Mouse (Mus musculus) intestine, postnatal 0 days (tissue): ENCODE results near the gene Farsb. TPM values are rescaled to one million over a fixed set of nuclear protein-coding genes. Genes with fewer than 3 reads are reported as not detected.

Experiments
- ATAC-seq: fragments of 200-750 bp; cut with Nextera tagmentation; 2 replicates; pipeline ENCODE4 v1.8.0; 2017; ENCODE audit warnings: mild to moderate bottlenecking, moderate TSS enrichment, moderate library complexity
- H3K27ac ChIP-seq: fragments of 300-500 bp; sonication (generic); 2 replicates; pipeline ENCODE4 v1.5.1; 2014; ENCODE audit warnings: mild to moderate bottlenecking, low read depth, low read length, moderate library complexity
- H3K27me3 ChIP-seq: fragments of 300-500 bp; sonication (generic); replicated peaks from 2 replicates; pipeline ENCODE4 v1.6.1; 2014; ENCODE audit warnings: low read length, mixed read lengths; ENCODE audit not compliant: control insufficient read depth, insufficient read depth
- H3K36me3 ChIP-seq: fragments of 300-500 bp; sonication (generic); 2 replicates; pipeline ENCODE4 v1.6.1; 2014; ENCODE audit warnings: mild to moderate bottlenecking, moderate library complexity; ENCODE audit not compliant: control insufficient read depth, insufficient read depth
- H3K4me1 ChIP-seq: fragments of 300-500 bp; sonication (generic); replicated peaks from 2 replicates; pipeline ENCODE4 v1.6.1; 2014; ENCODE audit warnings: antibody characterized with exemption, low read length, mixed read lengths; ENCODE audit not compliant: control insufficient read depth, insufficient read depth
- H3K4me2 ChIP-seq: fragments of 300-500 bp; sonication (generic); replicated peaks from 2 replicates; pipeline ENCODE4 v1.6.1; 2014; ENCODE audit warnings: low read depth, mild to moderate bottlenecking, moderate library complexity
- H3K4me3 ChIP-seq: fragments of 300-500 bp; sonication (generic); 2 replicates; pipeline ENCODE4 v1.5.1; 2014; ENCODE audit warnings: low read depth, low read length
- H3K9ac ChIP-seq: fragments of 300-500 bp; sonication (generic); 2 replicates; pipeline ENCODE4 v1.6.1; 2014; ENCODE audit warnings: mild to moderate bottlenecking, low read depth, low read length
- H3K9me3 ChIP-seq: fragments of 300-500 bp; sonication (generic); 2 replicates; pipeline ENCODE4 v1.6.1; 2016; ENCODE audit warnings: mixed run types; ENCODE audit not compliant: control insufficient read depth
- CTCF ChIP-seq: sonication (generic); IDR thresholded peaks from 2 replicates; pipeline ENCODE4 v1.5.1; 2016; ENCODE audit warnings: low read depth, mild to moderate bottlenecking, control low read depth, antibody characterized with exemption, moderate library complexity
- WGBS: fragments of 180-500 bp; shearing (Covaris S2); extraction: QIAGEN DNeasy Blood & Tissue Kit; methylation state at CpG from one replicate; pipeline ENCODE4 v1.1.7; 2014; 5-methylcytosine and 5-hydroxymethylcytosine counted together
- polyA plus RNA-seq: library from polyadenylated mRNA; unstranded; fragments of >200 nt; fragmentation: Nextera tagmentation; extraction: Ambion mirVana; gene quantifications from 2 replicates; pipeline ENCODE4 v1.2.1, GENCODE M21; 2015

The Farsb gene
- polyA plus RNA-seq, 1 experiment from 2014 or later = 59.2 TPM

DNA sequence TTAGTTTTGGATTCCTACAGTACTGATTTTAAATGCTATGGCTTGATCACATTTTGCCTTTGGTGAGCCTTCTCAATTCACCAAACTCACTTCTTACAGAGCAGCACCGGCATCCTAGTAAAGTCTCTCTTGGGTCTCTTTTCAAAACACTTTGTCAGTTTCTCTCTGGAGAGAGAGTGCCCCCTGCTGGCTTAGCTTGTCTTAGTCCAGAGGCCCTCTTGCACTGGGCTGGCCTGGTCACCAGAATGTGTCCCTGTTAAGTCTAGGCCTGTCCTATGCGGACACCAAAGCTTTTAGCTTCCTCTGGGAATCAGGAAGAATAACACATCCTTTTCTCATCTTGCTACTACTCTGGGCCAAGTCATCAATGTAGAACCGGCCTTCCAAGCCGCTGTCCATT, 69.1 kb downstream of the Farsb start:
- WGBS = 46% methylated on average over 4 of the region's 4 CpGs
- Histone ChIP-seq H3K9ac (no peak overlapping the region), H3K4me1 (no peaks in the 10 kb centered on the region), H3K4me3 (no peak overlapping the region), H3K9me3 (no peaks in the 10 kb centered on the region), H3K27ac (no peak overlapping the region), H3K27me3 (no peaks in the 10 kb centered on the region), H3K4me2 (no peak overlapping the region), H3K36me3 (peaks cover 37% of the 10 kb centered on the region)
- TF ChIP-seq CTCF = peak; percentile 91
- peak; percentile 67; the same call in 1 of the 2 replicates for ATAC-seq

DNA sequence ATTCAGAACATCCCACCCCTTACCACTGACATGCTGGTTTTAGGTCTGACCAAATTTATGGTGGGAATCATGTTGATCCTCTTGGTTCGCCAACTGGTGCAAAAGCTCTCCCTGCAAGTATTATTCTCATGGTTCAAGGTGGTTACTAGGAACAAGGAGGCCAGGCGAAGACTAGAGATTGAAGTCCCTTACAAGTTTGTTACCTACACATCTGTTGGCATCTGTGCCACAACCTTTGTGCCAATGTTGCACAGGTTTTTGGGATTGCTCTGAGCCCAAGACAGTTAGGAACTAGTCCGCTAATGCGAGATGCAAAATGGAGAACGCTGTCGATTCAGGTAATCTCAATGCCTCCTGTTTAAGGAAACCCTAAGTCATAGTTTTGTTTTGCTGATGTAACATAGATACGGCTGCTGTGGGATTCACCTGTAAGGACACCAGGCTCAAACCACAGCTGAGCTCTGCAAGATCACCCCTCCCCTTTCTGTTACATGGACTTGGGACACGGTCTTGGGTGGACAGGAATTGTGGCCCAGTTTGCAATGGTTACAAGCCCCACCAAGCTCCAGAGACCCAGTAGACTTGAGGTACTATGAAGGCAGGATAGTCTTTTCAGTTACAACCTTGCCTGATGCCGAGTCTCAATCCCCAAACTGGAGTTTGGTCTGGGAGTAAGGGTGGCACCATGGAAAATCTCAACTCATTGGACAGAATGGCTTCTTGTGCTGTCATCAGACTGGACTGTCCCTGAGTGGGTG, 71.4 kb downstream of the Farsb start:
- H3K4me3 ChIP-seq = no peak overlapping the region
- H3K4me1 ChIP-seq = no peaks in the 10 kb centered on the region
- WGBS = 95% methylated on average over 9 of the region's 9 CpGs
- H3K27me3 ChIP-seq = no peaks in the 10 kb centered on the region
- TF ChIP-seq CTCF = no peak
- no peak overlapping the region for H3K27ac ChIP-seq
- no peak overlapping the region for H3K9ac ChIP-seq
- no peak overlapping the region for H3K4me2 ChIP-seq
- ATAC-seq = no peak
- no peaks in the 10 kb centered on the region for H3K9me3 ChIP-seq
- peaks cover 33% of the 10 kb centered on the region for H3K36me3 ChIP-seq

DNA sequence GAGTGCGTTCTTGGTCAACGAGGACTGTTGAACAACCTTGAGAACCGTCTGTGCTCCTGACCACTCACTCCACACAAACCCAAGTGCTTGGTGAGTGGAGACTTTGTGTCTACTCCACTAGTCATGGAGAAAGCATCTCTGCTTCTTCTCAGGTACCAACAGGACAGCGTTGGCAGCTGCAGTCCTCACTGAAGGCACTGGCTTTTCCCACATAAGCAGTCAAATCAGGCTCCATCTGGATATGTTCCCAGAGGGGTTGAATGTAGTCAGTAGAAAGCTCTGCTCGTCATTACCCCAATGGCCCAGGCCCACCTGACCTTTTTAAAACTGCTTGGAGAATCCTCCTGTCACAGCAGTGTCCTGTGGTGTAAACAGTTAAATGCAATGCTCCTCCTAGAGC, 74.3 kb downstream of the Farsb start:
- Histone ChIP-seq H3K4me3 (no peak overlapping the region), H3K9me3 (no peaks in the 10 kb centered on the region), H3K4me2 (no peak overlapping the region), H3K9ac (no peak overlapping the region), H3K27ac (no peak overlapping the region), H3K27me3 (no peaks in the 10 kb centered on the region), H3K4me1 (no peaks in the 10 kb centered on the region), H3K36me3 (peaks cover 25% of the 10 kb centered on the region)
- no peak for TF ChIP-seq CTCF
- no peak for ATAC-seq
- WGBS = 82% methylated on average over 5 of the region's 5 CpGs

DNA sequence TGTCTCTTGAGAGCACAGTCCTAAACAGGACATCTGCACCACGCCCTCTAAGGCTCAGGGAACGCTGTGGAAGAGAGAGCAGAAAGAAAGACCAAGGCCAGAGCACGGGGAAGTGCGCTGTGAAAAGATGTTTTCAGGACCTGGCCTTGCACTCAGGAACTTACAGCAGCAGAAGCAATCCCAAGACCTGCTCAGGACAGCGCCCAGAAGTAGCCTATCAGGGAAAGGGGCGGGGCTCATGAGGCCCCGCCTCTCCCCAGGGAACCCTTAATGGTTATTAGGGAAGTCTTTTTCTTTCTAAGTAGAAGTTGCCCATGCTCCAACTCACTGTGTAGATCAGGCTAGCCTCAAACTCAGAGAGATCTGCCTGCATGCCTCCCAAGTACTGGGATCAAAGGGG, 76.0 kb downstream of the Farsb start:
- ATAC-seq = 0 out of 2 replicates have a peak, but pooled peaks have one; percentile 41
- Histone ChIP-seq H3K4me2 (no peak overlapping the region), H3K4me1 (no peaks in the 10 kb centered on the region), H3K4me3 (no peak overlapping the region), H3K9me3 (no peaks in the 10 kb centered on the region), H3K27ac (no peak overlapping the region), H3K9ac (no peak overlapping the region), H3K36me3 (peaks cover 17% of the 10 kb centered on the region), H3K27me3 (no peaks in the 10 kb centered on the region)
- TF ChIP-seq CTCF = no peak
- WGBS = 24% methylated on average over 7 of the region's 7 CpGs

DNA sequence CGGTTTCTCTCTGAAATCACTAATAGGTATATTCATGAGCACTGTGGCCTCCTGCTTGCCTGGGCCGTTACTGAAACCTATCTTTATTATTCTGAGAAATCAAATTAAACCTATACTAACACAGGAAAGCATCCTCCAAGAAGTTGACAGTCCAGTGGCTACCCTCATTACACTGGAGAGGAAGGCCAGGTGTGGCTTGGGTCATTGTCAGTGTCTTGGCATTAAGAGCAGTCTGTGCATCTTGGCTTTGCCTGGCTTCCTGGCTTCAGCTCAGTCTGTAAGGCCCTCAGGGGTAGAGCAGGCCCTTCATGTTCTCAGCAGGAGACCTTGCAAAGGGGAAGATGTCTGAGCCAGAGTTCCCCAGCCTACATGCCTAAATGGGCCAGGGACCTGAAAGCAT, 79.3 kb downstream of the Farsb start:
- Histone ChIP-seq H3K36me3 (peaks cover 2% of the 10 kb centered on the region; the same call in 1 of the 2 replicates), H3K4me1 (no peaks in the 10 kb centered on the region), H3K9me3 (no peaks in the 10 kb centered on the region), H3K27me3 (no peaks in the 10 kb centered on the region), H3K4me2 (no peak overlapping the region), H3K27ac (no peak overlapping the region), H3K9ac (no peak overlapping the region), H3K4me3 (no peak overlapping the region)
- TF ChIP-seq CTCF = no peak
- ATAC-seq = no peak
- WGBS = 93% methylated on average over 2 of the region's 2 CpGs

DNA sequence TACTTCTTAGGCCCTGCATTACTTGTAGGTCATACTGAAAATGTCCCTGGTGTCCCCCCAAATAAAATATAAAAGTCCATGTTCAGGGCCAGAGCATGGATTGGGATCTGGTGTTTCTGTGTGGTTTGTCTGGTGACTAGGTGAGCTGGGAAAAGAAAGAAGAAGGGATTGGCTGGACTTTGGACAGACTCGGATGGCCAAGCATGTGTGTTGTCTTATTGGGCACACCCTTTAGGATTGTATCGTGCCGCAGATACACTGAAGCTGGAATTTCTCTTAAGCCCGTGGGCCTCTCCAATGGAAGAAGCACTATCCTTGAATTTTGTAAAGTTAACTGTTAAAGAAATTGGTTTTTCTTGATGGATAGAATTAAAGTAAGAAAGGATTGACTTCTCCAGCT, 87.3 kb downstream of the Farsb start:
- Histone ChIP-seq H3K27me3 (no peaks in the 10 kb centered on the region), H3K9me3 (no peaks in the 10 kb centered on the region), H3K36me3 (peaks cover 7% of the 10 kb centered on the region; the same call in 1 of the 2 replicates), H3K4me1 (peaks cover 3% of the 10 kb centered on the region; the same call in 1 of the 2 replicates), H3K4me3 (no peak overlapping the region), H3K9ac (no peak overlapping the region), H3K27ac (peak overlapping the region; percentile 46), H3K4me2 (no peak overlapping the region)
- no peak for TF ChIP-seq CTCF
- 56% methylated on average over 4 of the region's 4 CpGs for WGBS
- ATAC-seq = peak; percentile 52
